Mouse (Mus musculus) ES-Bruce4 (cell line): ENCODE results near the gene Kcnip1.

ENCODE experiments used
- CTCF ChIP-seq: IDR thresholded peaks from one replicate; pipeline ENCODE4 v1.8.1; 2011; ENCODE audit warnings: low read depth, low read length
- POLR2A ChIP-seq: IDR thresholded peaks from one replicate; pipeline ENCODE4 v1.8.1; 2011; ENCODE audit warnings: low read length; ENCODE audit not compliant: insufficient read depth

GRCm38 (mm10) chr11:33944067-33944785 lies 48.7 kb downstream of the Kcnip1 start:
- no peak for TF ChIP-seq POLR2A
- TF ChIP-seq CTCF, result peak; percentile 22
